Mouse (Mus musculus) hindbrain, embryonic 12.5 days (tissue): ENCODE data around the gene Tcf7. TPM values are rescaled to one million over a fixed set of nuclear protein-coding genes. Genes with fewer than 3 reads are reported as not detected.
A peak's percentile ranks its signal among the peaks of the same experiment; 100 is the strongest.

Source experiments
- ATAC-seq: fragments of 200-750 bp; cut with Nextera tagmentation; 2 replicates; pipeline ENCODE4 v1.8.0; 2017; ENCODE audit warnings: moderate TSS enrichment; ENCODE audit not compliant: low FRiP score
- H3K27ac ChIP-seq: fragments of 300-500 bp; sonication (generic); 2 replicates; pipeline ENCODE4 v1.5.1; 2016; ENCODE audit warnings: mild to moderate bottlenecking
- H3K27me3 ChIP-seq: fragments of 300-500 bp; sonication (generic); 2 replicates; pipeline ENCODE4 v1.6.1; 2016; ENCODE audit warnings: mild to moderate bottlenecking
- H3K36me3 ChIP-seq: fragments of 300-500 bp; sonication (generic); 2 replicates; pipeline ENCODE4 v1.6.1; 2016; ENCODE audit warnings: mild to moderate bottlenecking
- H3K4me1 ChIP-seq: fragments of 300-500 bp; sonication (generic); 2 replicates; pipeline ENCODE4 v1.6.1; 2016
- H3K4me2 ChIP-seq: fragments of 300-500 bp; sonication (generic); replicated peaks from 2 replicates; pipeline ENCODE4 v1.6.1; 2016; ENCODE audit warnings: mild to moderate bottlenecking
- H3K4me3 ChIP-seq: fragments of 300-500 bp; sonication (generic); 2 replicates; pipeline ENCODE4 v1.5.1; 2016; ENCODE audit warnings: mild to moderate bottlenecking
- H3K9ac ChIP-seq: fragments of 300-500 bp; sonication (generic); 2 replicates; pipeline ENCODE4 v1.6.1; 2016; ENCODE audit warnings: mild to moderate bottlenecking, moderate library complexity
- H3K9me3 ChIP-seq: fragments of 300-500 bp; sonication (generic); replicated peaks from 2 replicates; pipeline ENCODE4 v1.6.1; 2016; ENCODE audit warnings: mild to moderate bottlenecking
- WGBS: fragments of 180-500 bp; shearing (Covaris S2); methylation state at CpG from one replicate; pipeline ENCODE4 v1.1.7; 2016; 5-methylcytosine and 5-hydroxymethylcytosine counted together
- polyA plus RNA-seq: library from polyadenylated mRNA; unstranded; fragments of >200 nt; fragmentation: Nextera tagmentation; extraction: Ambion mirVana; gene quantifications from 2 replicates; pipeline ENCODE4 v1.2.1, GENCODE M21; 2016

Tcf7 gene
- polyA plus RNA-seq, 1 experiment from 2014 or later: 8.6 TPM

- no peak overlapping the region for H3K4me3 ChIP-seq
- no peak overlapping the region for H3K27ac ChIP-seq
- no peak for ATAC-seq
- H3K4me1 ChIP-seq: 0 out of 2 replicates have a peak, but pooled peaks cover 6% of the 10 kb centered on the region
- H3K9ac ChIP-seq: no peak overlapping the region
- no peaks in the 10 kb centered on the region for H3K36me3 ChIP-seq
- H3K9me3 ChIP-seq: no peaks in the 10 kb centered on the region
- H3K4me2 ChIP-seq: no peak overlapping the region
- H3K27me3 ChIP-seq: no peaks in the 10 kb centered on the region
- WGBS: 92% methylated on average over 3 of the region's 3 CpGs
Measured at GRCm38 (mm10) chr11:52302668-52303067, 19.9 kb upstream of the Tcf7 start.

GRCm38 (mm10) chr11:52299687-52300086, 16.9 kb upstream of the Tcf7 start:
- H3K36me3 ChIP-seq: no peaks in the 10 kb centered on the region
- no peaks in the 10 kb centered on the region for H3K27me3 ChIP-seq
- ATAC-seq: no peak
- H3K9me3 ChIP-seq: no peaks in the 10 kb centered on the region
- H3K9ac ChIP-seq: no peak overlapping the region
- no peak overlapping the region for H3K4me3 ChIP-seq
- H3K4me1 ChIP-seq: no peaks in the 10 kb centered on the region
- 65% methylated on average over 7 of the region's 7 CpGs for WGBS
- no peak overlapping the region for H3K4me2 ChIP-seq
- no peak overlapping the region for H3K27ac ChIP-seq

- H3K4me3 ChIP-seq: no peak overlapping the region
- WGBS: 82% methylated on average over 9 of the region's 9 CpGs
- H3K4me1 ChIP-seq: no peaks in the 10 kb centered on the region
- H3K27ac ChIP-seq: no peak overlapping the region
- ATAC-seq: no peak
- H3K36me3 ChIP-seq: no peaks in the 10 kb centered on the region
- H3K4me2 ChIP-seq: no peak overlapping the region
- no peaks in the 10 kb centered on the region for H3K9me3 ChIP-seq
- H3K27me3 ChIP-seq: no peaks in the 10 kb centered on the region
- H3K9ac ChIP-seq: no peak overlapping the region
Measured at GRCm38 (mm10) chr11:52298955-52299354, 16.1 kb upstream of the Tcf7 start.

- no peak overlapping the region for H3K27ac ChIP-seq
- no peaks in the 10 kb centered on the region for H3K36me3 ChIP-seq
- no peak overlapping the region for H3K4me3 ChIP-seq
- H3K4me2 ChIP-seq: no peak overlapping the region
- 13% methylated on average over 9 of the region's 9 CpGs for WGBS
- H3K9me3 ChIP-seq: no peaks in the 10 kb centered on the region
- H3K27me3 ChIP-seq: peaks cover 2% of the 10 kb centered on the region; the same call in 1 of the 2 replicates
- ATAC-seq: 0 out of 2 replicates have a peak, but pooled peaks have one; percentile 63
- H3K9ac ChIP-seq: no peak overlapping the region
- H3K4me1 ChIP-seq: no peaks in the 10 kb centered on the region
Measured at GRCm38 (mm10) chr11:52297352-52297751, 14.5 kb upstream of the Tcf7 start.

- Histone ChIP-seq H3K4me1 (no peaks in the 10 kb centered on the region), H3K9ac (no peak overlapping the region), H3K4me2 (no peak overlapping the region), H3K9me3 (no peaks in the 10 kb centered on the region), H3K27me3 (peaks cover 6% of the 10 kb centered on the region; the same call in 1 of the 2 replicates), H3K27ac (no peak overlapping the region), H3K4me3 (no peak overlapping the region), H3K36me3 (no peaks in the 10 kb centered on the region)
- no peak for ATAC-seq
- WGBS: 88% methylated on average over 9 of the region's 9 CpGs
Measured at GRCm38 (mm10) chr11:52294103-52294502, 11.3 kb upstream of the Tcf7 start.

- Histone ChIP-seq H3K27me3 (peaks cover 6% of the 10 kb centered on the region; the same call in 1 of the 2 replicates), H3K9ac (no peak overlapping the region), H3K9me3 (no peaks in the 10 kb centered on the region), H3K27ac (no peak overlapping the region), H3K4me1 (no peaks in the 10 kb centered on the region), H3K4me2 (no peak overlapping the region), H3K4me3 (no peak overlapping the region), H3K36me3 (no peaks in the 10 kb centered on the region)
- WGBS: 78% methylated on average over 6 of the region's 6 CpGs
- ATAC-seq: no peak
Measured at GRCm38 (mm10) chr11:52292894-52293293, 10.1 kb upstream of the Tcf7 start.

- H3K36me3 ChIP-seq: no peaks in the 10 kb centered on the region
- no peaks in the 10 kb centered on the region for H3K9me3 ChIP-seq
- no peak for ATAC-seq
- no peak overlapping the region for H3K9ac ChIP-seq
- WGBS: 75% methylated on average over 7 of the region's 7 CpGs
- peaks cover 6% of the 10 kb centered on the region; the same call in 1 of the 2 replicates for H3K27me3 ChIP-seq
- no peak overlapping the region for H3K4me3 ChIP-seq
- H3K4me1 ChIP-seq: peaks cover under 1% of the 10 kb centered on the region; the same call in 1 of the 2 replicates
- H3K4me2 ChIP-seq: no peak overlapping the region
- no peak overlapping the region for H3K27ac ChIP-seq
Measured at GRCm38 (mm10) chr11:52292346-52292745, 9.5 kb upstream of the Tcf7 start.

GRCm38 (mm10) chr11:52286958-52287305, 4.1 kb upstream of the Tcf7 start:
- Histone ChIP-seq H3K4me2 (no peak overlapping the region), H3K36me3 (no peaks in the 10 kb centered on the region), H3K9me3 (no peaks in the 10 kb centered on the region), H3K27me3 (peaks cover 47% of the 10 kb centered on the region), H3K4me1 (peaks cover 40% of the 10 kb centered on the region), H3K27ac (no peak overlapping the region), H3K4me3 (no peak overlapping the region), H3K9ac (no peak overlapping the region)
- WGBS: 12% methylated on average over 4 of the region's 4 CpGs
- ATAC-seq: no peak

GRCm38 (mm10) chr11:52286301-52286957, 3.6 kb upstream of the Tcf7 start:
- Histone ChIP-seq H3K4me1 (peaks cover 42% of the 10 kb centered on the region), H3K36me3 (no peaks in the 10 kb centered on the region), H3K9me3 (no peaks in the 10 kb centered on the region), H3K4me3 (no peak overlapping the region), H3K4me2 (no peak overlapping the region), H3K9ac (no peak overlapping the region), H3K27ac (no peak overlapping the region), H3K27me3 (peaks cover 50% of the 10 kb centered on the region)
- ATAC-seq: no peak
- 11% methylated on average over 16 of the region's 16 CpGs for WGBS

GRCm38 (mm10) chr11:52283596-52284571, 1.1 kb upstream of the Tcf7 start:
- ATAC-seq: peak; percentile 36
- 8% methylated on average over 44 of the region's 44 CpGs for WGBS
- Histone ChIP-seq H3K4me1 (peaks cover 42% of the 10 kb centered on the region), H3K9ac (no peak overlapping the region), H3K4me3 (peak overlapping the region; percentile 60), H3K4me2 (peak overlapping the region; percentile 95), H3K9me3 (no peaks in the 10 kb centered on the region), H3K36me3 (no peaks in the 10 kb centered on the region), H3K27ac (no peak overlapping the region), H3K27me3 (peaks cover 57% of the 10 kb centered on the region)

- under 1% methylated on average over 19 of the region's 19 CpGs for WGBS
- Histone ChIP-seq H3K36me3 (no peaks in the 10 kb centered on the region), H3K4me3 (peak overlapping the region; percentile 60), H3K27me3 (peaks cover 59% of the 10 kb centered on the region), H3K9ac (peak overlapping the region; percentile 63; the same call in 1 of the 2 replicates), H3K4me2 (peak overlapping the region; percentile 95), H3K4me1 (peaks cover 42% of the 10 kb centered on the region), H3K27ac (no peak overlapping the region), H3K9me3 (no peaks in the 10 kb centered on the region)
- no peak for ATAC-seq
Measured at GRCm38 (mm10) chr11:52282420-52282773, 417 bp downstream of the Tcf7 start.

GRCm38 (mm10) chr11:52281568-52282328, 1.1 kb downstream of the Tcf7 start:
- Histone ChIP-seq H3K4me2 (peak overlapping the region; percentile 95), H3K36me3 (no peaks in the 10 kb centered on the region), H3K4me1 (peaks cover 36% of the 10 kb centered on the region), H3K27ac (no peak overlapping the region), H3K27me3 (peaks cover 56% of the 10 kb centered on the region), H3K9me3 (no peaks in the 10 kb centered on the region), H3K9ac (no peak overlapping the region), H3K4me3 (peak overlapping the region; percentile 60)
- no peak for ATAC-seq
- WGBS: 61% methylated on average over 19 of the region's 19 CpGs
